Mouse (Mus musculus) heart, postnatal 0 days (tissue): Measurements from ENCODE around the gene Ccdc124.

Experiments
- CTCF ChIP-seq: IDR thresholded peaks from 2 replicates; pipeline ENCODE4 v1.5.1; 2016; ENCODE audit warnings: antibody characterized with exemption, control low read depth, low read depth
- EP300 ChIP-seq: IDR thresholded peaks from 2 replicates; pipeline ENCODE4 v1.6.1; 2016; ENCODE audit warnings: antibody characterized with exemption, low read depth

DNA sequence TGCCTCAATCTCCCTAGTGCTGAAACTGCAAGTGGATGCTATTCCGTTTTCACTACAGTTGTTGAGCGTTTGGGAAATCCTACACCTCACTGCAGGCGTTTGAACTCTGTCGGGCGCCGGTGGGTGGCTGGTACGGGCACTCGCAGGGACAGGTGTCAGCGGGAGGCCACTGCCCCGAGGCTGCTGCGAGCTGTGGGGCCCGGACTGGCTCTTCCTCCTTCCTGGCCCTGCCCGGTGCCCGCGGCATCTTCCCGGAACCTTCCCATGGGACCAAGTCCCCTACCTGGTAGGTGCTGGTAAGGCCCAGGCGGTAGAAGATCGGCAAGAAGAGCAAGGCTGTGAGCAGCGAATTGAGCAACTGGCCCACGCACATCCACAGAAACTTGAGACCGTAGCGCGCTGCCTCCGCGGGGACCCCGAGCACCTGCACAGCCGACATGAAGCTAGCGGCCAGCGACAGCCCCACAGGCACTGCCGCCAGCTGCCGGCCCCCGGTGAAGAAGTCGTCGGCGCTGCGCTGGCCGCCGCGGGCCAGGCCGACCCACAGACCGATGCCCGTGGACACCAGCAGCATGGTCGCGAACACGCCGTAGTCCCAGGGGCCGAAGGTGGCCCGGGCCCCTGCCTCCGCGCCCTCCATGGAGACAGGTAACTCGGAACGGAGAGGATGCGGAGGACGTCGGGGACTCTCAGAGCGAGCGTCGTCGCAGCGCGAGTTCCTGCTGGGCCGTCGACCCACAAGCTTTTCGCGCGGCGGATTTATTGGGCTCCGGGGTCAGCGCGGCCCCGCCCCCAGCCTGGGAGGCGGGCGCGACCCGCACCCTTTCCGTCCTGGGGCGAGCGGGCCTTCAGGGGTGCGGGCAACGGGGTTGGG is 18.5 kb upstream of the Ccdc124 start, which contains the start of gene Slc5a5:
- TF ChIP-seq CTCF (no peak), EP300 (no peak)
